Mouse (Mus musculus): ENCODE measurements around the gene Aatk. TPM values are rescaled to one million over a fixed set of nuclear protein-coding genes. Genes with fewer than 3 reads are reported as not detected.

The Aatk gene
- polyA plus RNA-seq, 1 experiment from 2014 or later, result 0.59 TPM

DNA sequence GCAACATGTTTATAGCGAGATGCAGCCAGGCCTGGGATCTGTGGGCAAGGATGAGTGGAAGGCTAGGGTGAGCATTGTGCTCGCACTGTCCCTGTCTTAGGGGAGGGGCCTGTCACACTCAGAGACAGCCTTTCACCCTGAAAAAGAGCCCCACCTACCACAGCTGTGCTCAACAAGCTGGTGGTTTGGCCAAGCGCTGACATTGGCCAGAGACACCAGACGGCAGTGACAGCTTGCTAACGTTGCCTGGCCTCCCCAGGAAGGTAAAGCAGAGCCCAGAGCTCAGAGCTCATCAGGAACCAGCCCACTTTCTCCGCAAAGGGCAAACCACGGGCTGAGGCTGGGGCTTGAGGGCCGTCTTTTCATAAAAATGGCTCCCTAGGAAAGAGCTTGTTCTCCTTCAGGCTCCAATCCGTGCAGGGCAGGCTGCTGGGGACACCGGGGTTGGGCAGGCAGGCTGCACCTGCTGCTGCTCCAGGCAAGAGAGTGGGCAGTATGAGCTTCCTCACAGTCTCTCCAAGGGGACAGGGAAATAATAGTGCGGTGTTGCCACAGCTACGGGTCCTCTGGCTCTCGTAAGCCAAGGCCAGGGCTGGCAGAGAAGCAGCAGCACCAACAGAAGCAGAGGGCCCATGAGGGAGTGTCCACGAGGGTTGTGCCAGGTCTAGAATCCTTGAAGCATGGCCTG is 4.3 kb upstream of the Aatk start:
- H3K4me1 ChIP-seq (replicated peaks), result peaks cover 16% of the 10 kb centered on the region; the same call in 1 of the 2 replicates
- peaks cover 48% of the 10 kb centered on the region for H3K27me3 ChIP-seq
- WGBS (ENCODE audit: insufficient replicate concordance), result 40% methylated on average over 14 of the region's 14 CpGs
- H3K4me3 ChIP-seq (replicated peaks), result no peak overlapping the region
- H3K4me2 ChIP-seq, result no peak overlapping the region
- no peak overlapping the region for H3K27ac ChIP-seq (replicated peaks)
- no peak overlapping the region for H3K9ac ChIP-seq
- no peaks in the 10 kb centered on the region for H3K9me3 ChIP-seq (replicated peaks)
- H3K36me3 ChIP-seq (replicated peaks), result no peaks in the 10 kb centered on the region
- ATAC-seq (ENCODE audit: insufficient read depth), result no peak

DNA sequence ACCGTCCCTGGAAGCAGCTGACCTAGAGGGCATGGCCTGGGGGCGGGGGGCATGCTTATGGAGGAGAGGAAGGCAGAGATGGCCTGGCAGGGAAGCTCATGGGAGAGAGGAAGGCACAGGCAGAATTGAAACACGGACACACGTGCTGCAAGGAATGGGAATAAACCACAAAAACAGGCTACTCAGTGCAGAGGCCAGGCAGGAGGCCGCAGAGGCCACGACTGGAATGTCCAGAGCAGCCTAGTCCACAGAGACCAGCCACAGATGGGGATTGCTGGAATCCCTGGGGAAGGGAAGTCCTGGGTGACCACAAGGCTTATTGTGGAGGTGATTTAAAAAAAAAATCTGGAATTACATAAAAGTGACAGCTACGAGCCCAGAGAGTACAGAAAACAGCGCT is 2.1 kb upstream of the Aatk start:
- no peak overlapping the region for H3K4me3 ChIP-seq (replicated peaks)
- H3K4me2 ChIP-seq, result no peak overlapping the region
- no peaks in the 10 kb centered on the region for H3K36me3 ChIP-seq (replicated peaks)
- no peaks in the 10 kb centered on the region for H3K9me3 ChIP-seq (replicated peaks)
- H3K4me1 ChIP-seq (replicated peaks), result peaks cover 23% of the 10 kb centered on the region
- 61% methylated on average over 8 of the region's 8 CpGs for WGBS (ENCODE audit: insufficient replicate concordance)
- H3K27me3 ChIP-seq, result peaks cover 66% of the 10 kb centered on the region
- no peak for ATAC-seq (ENCODE audit: insufficient read depth)
- H3K9ac ChIP-seq, result no peak overlapping the region
- H3K27ac ChIP-seq (replicated peaks), result no peak overlapping the region

DNA sequence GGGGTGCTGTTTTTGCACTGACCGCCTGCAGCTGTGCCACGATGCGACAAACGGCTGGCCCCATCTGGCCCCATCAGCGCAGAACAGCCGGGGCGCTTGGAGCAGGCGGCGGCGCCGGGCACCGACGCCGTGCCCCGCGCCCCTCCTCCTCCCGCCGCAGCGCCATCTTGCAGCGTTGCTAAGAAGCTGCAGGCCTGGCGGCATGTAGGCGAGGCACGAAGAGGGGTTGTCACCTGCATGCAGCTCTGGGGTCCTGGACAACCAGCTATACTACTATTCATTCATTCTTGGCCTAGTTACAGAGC is 1.2 kb upstream of the Aatk start:
- ATAC-seq (ENCODE audit: insufficient read depth), result no peak
- Histone ChIP-seq H3K9me3 (replicated peaks) (no peaks in the 10 kb centered on the region), H3K36me3 (replicated peaks) (no peaks in the 10 kb centered on the region), H3K4me3 (replicated peaks) (no peak overlapping the region), H3K27ac (replicated peaks) (no peak overlapping the region), H3K9ac (no peak overlapping the region), H3K4me1 (replicated peaks) (peaks cover 23% of the 10 kb centered on the region), H3K4me2 (no peak overlapping the region), H3K27me3 (peaks cover 66% of the 10 kb centered on the region)
- 5% methylated on average over 23 of the region's 23 CpGs for WGBS (ENCODE audit: insufficient replicate concordance)

DNA sequence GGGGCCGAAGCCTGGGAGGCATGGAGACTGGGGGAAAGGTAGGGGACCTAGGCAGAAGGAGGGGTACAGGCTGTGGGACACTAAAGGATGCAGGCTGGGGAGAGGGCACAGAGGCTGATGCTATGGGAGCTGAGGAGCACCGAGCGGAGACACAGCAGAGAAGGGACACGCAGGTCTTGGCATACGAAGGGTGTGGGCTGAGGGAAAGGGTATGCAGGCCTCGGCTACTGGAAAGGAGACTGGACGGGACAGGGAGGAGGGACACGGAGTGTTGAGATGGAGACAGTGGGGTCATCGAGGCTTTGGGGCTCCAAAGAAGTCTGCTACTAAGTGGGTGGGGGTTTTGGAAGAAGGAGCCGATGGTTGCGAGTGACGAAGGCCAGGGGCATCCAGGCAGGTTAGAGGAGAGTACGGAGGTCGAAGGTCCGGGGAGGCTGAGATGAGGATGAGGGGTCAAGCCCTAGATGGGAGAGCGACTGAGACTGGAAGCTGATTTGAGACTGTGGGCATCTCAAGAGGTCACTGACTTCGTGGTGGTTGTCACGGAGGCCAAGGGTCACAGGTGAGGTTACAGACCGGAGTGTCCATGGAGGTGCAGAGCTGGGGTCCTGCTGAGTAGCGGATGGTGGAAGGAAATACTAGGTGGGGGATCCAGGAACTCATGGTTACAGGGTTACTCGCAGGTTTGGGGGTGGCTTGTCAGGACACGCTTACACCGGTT is 724 bp upstream of the Aatk start:
- no peaks in the 10 kb centered on the region for H3K36me3 ChIP-seq (replicated peaks)
- WGBS (ENCODE audit: insufficient replicate concordance), result 13% methylated on average over 23 of the region's 23 CpGs
- no peaks in the 10 kb centered on the region for H3K9me3 ChIP-seq (replicated peaks)
- ATAC-seq (ENCODE audit: insufficient read depth), result no peak
- H3K27me3 ChIP-seq, result peaks cover 66% of the 10 kb centered on the region
- H3K4me3 ChIP-seq (replicated peaks), result no peak overlapping the region
- peaks cover 23% of the 10 kb centered on the region for H3K4me1 ChIP-seq (replicated peaks)
- no peak overlapping the region for H3K4me2 ChIP-seq
- no peak overlapping the region for H3K27ac ChIP-seq (replicated peaks)
- H3K9ac ChIP-seq, result no peak overlapping the region

DNA sequence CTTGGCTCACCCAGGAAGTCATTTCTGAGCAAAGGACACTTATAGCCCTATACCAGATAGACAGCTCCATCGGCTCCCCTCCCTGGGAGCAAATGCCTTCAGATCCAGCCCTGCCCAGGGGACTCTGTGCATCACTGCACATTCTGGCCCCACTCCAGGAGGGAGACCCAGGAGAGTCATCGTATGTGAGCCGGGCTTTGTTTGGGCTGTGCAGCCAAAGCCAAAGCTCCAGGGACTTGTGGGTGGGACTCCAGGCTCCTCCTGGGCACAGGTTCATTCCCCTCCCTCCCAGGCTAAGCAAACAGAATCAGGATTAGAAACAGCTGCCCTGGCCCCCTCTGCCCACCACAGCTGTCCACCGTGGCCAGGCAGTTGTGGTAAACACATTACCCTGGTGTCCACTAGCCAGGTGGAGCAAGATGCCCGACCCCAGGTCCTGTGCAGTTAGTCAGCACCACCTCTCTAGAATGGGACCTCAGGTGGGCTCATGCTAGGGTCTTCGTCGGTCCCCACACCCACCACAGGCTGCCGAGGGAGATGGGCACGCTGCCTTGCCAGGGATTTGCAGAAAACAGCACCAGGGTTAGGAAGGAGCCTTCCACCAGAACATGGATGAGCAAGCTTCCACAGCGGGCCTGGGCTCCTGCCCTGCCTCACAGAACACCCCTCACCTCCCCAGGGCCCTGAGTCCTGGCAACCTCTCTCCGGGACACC is 971 bp downstream of the Aatk start:
- Histone ChIP-seq H3K4me3 (replicated peaks) (no peak overlapping the region), H3K27ac (replicated peaks) (no peak overlapping the region), H3K27me3 (peaks cover 62% of the 10 kb centered on the region), H3K4me2 (no peak overlapping the region), H3K4me1 (replicated peaks) (peaks cover 27% of the 10 kb centered on the region), H3K36me3 (replicated peaks) (no peaks in the 10 kb centered on the region), H3K9me3 (replicated peaks) (no peaks in the 10 kb centered on the region), H3K9ac (no peak overlapping the region)
- ATAC-seq (ENCODE audit: insufficient read depth), result no peak
- 45% methylated on average over 11 of the region's 11 CpGs for WGBS (ENCODE audit: insufficient replicate concordance)

DNA sequence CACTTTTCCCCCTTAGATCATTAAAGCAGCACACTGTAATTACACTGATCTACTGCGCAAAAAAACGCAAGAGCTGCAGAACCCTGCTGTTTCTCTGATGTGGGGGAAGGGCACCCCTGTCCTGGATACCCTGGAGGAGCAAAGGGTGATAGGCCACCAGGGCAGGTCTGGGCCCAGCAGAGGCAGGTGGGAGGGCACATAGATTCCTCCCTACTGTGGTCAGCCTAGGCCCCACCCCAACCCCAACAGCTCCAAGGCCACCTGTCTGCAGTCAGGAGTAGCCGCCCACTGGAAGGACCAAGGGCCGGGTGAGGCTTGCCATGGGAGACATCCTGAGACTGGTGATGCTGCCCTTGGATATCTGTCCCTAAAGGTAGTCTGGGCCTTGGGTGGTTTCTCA is 1.6 kb downstream of the Aatk start:
- Histone ChIP-seq H3K9me3 (replicated peaks) (no peaks in the 10 kb centered on the region), H3K9ac (no peak overlapping the region), H3K27ac (replicated peaks) (no peak overlapping the region), H3K4me2 (no peak overlapping the region), H3K36me3 (replicated peaks) (no peaks in the 10 kb centered on the region), H3K4me1 (replicated peaks) (peaks cover 29% of the 10 kb centered on the region), H3K4me3 (replicated peaks) (no peak overlapping the region), H3K27me3 (peaks cover 57% of the 10 kb centered on the region)
- WGBS (ENCODE audit: insufficient replicate concordance), result 65% methylated on average over 4 of the region's 4 CpGs
- ATAC-seq (ENCODE audit: insufficient read depth), result no peak

DNA sequence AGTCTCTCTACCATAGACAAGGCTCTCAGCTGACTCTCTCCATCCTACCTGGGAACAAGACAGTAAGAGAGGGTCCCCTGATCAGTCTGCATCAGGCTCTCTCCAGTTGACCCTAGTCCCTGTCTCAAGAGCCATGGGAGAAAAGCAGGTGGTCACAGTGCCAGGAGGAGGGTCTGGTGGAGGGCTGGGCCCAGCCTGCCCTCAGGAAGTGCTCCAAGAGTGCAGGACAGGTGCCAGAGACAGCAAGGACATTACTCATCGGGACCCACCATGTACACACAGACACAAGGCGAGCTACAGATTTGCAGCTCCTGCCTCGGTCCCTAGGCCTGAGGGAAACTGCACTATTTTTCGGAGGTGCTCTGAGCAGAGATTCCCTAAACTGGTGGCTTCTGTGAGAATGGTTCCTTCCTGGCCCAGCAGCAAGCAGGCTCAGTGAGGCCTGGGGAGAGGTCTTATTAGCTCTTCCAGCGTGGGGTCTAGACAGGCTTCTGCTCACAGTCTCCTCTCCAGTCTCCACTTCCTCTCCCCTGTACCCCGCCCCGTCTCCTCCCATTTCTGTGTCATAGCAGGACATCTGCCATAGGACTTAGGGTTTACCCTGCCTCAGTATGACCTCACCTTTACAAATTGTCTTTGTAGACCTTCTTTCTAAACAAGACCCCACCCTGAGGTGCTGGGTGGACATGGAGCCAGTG is 4.7 kb downstream of the Aatk start:
- no peak for ATAC-seq (ENCODE audit: insufficient read depth)
- Histone ChIP-seq H3K4me1 (replicated peaks) (peaks cover 20% of the 10 kb centered on the region), H3K9me3 (replicated peaks) (no peaks in the 10 kb centered on the region), H3K4me2 (peak overlapping the region; percentile 19; the same call in 1 of the 2 replicates), H3K36me3 (replicated peaks) (no peaks in the 10 kb centered on the region), H3K27me3 (peaks cover 28% of the 10 kb centered on the region), H3K27ac (replicated peaks) (peak overlapping the region; percentile 70), H3K4me3 (replicated peaks) (no peak overlapping the region), H3K9ac (no peak overlapping the region)
- WGBS (ENCODE audit: insufficient replicate concordance), result 32% methylated on average over 7 of the region's 7 CpGs

DNA sequence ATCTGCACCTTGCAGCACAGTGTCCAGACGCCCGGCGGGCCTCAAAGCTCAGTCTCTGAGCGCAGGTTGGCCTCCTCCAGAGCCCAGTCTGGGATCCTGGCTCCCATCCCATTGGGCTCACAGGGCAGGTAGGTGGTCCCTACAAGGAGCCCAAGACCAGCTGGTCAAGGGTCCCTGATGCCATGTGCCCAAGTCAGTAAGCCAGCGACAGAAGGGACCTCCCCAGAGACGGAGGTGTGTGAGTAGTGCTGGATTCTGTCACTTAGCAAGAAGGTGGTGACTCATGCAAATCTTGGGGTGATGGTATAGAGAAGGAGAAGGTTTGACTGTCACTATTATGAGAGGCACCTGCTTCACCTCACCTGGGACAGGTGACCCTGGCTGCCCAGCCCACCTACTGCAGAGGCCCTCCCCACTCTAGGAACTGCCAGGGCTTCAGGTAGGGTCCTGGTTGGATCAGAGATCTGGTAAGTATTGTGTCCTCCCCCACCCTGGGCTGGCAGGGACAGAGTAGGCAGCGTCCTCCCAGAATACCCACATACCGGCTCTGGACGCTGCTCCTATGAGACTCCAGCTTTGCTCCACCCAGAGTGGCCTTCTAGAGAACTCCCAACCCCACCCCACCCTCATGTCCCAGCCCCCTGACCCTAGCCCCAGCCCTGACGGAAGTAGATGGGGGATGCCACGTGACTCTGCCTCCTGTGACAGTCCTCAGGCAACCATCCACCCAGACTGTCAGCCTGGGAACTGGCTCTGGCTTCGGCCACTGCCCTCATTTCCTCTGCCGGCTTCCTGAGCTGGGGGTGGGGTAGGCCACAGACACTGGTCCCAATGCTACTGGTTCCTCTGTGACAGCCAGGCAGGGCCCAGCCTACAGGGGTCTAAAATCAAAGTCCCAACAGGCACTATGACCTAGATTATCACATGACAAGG is 5.5 kb downstream of the Aatk start:
- Histone ChIP-seq H3K36me3 (replicated peaks) (no peaks in the 10 kb centered on the region), H3K4me2 (peak overlapping the region; percentile 38), H3K9ac (no peak overlapping the region), H3K27me3 (peaks cover 20% of the 10 kb centered on the region), H3K4me1 (replicated peaks) (peaks cover 15% of the 10 kb centered on the region), H3K4me3 (replicated peaks) (peak overlapping the region; percentile 24; the same call in 1 of the 2 replicates), H3K27ac (replicated peaks) (peak overlapping the region; percentile 70), H3K9me3 (replicated peaks) (no peaks in the 10 kb centered on the region)
- peak; percentile 62 for ATAC-seq (ENCODE audit: insufficient read depth)
- WGBS (ENCODE audit: insufficient replicate concordance), result 41% methylated on average over 13 of the region's 13 CpGs

DNA sequence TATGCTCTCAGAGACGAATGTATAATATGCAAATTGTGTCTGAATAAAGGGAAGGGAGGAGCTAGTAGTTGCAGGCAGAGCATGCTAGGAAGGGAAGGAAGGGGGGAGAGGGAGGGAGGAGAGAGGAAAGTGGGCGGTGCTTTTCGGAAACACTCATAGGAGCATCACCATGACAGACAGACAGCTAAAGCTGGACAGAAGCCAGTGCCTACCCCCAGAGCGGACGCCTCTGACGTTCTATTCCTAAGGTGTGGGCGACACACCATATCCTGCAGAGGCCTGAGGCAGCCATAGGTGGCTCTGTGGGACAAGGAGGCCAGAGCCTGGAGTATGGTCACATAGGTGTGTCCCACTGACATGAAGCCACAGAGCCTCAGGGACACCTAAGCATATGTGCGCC is 6.5 kb downstream of the Aatk start:
- H3K27ac ChIP-seq (replicated peaks), result peak overlapping the region; percentile 70

DNA sequence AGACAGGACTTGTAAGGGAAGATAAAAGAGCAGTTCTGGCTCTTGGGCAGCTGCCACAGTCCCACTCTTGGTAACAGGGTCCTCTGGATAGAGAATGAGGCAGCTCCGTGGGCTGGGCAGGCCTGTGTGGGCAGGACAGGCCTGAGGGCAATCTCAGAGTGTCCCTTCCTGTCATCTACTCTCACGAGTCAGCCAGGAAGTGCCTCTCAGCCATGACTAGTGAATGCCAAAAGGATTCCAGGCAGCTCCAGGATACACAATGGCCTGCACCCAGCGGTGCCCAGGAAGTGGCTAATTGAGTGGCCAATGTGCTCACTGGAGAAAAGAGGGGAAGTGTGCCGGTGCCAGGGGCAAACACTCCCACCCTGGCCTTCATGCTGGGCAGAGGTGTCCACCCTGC is 7.4 kb downstream of the Aatk start:
- Histone ChIP-seq H3K4me1 (replicated peaks) (peaks cover 6% of the 10 kb centered on the region), H3K9me3 (replicated peaks) (no peaks in the 10 kb centered on the region), H3K27me3 (0 out of 2 replicates have a peak, but pooled peaks cover under 1% of the 10 kb centered on the region), H3K27ac (replicated peaks) (peak overlapping the region; percentile 19; the same call in 1 of the 2 replicates), H3K9ac (no peak overlapping the region), H3K4me2 (peak overlapping the region; percentile 24; the same call in 1 of the 2 replicates), H3K36me3 (replicated peaks) (no peaks in the 10 kb centered on the region), H3K4me3 (replicated peaks) (no peak overlapping the region)
- WGBS (ENCODE audit: insufficient replicate concordance), result 24% methylated on average over 4 of the region's 4 CpGs
- ATAC-seq (ENCODE audit: insufficient read depth), result no peak

More for the DNA sequence above, 6.5 kb downstream of the Aatk start:
- H3K36me3 ChIP-seq (replicated peaks), result no peaks in the 10 kb centered on the region
- H3K4me1 ChIP-seq (replicated peaks), result peaks cover 6% of the 10 kb centered on the region
- WGBS (ENCODE audit: insufficient replicate concordance), result 33% methylated on average over 8 of the region's 8 CpGs
- no peak overlapping the region for H3K4me3 ChIP-seq (replicated peaks)
- no peak for ATAC-seq (ENCODE audit: insufficient read depth)
- H3K27me3 ChIP-seq, result peaks cover 9% of the 10 kb centered on the region
- H3K9me3 ChIP-seq (replicated peaks), result no peaks in the 10 kb centered on the region
- H3K9ac ChIP-seq, result no peak overlapping the region
- H3K4me2 ChIP-seq, result no peak overlapping the region
